Mouse (Mus musculus): ENCODE data around the gene Gm11232. TPM values are rescaled to one million over a fixed set of nuclear protein-coding genes. Genes with fewer than 3 reads are reported as not detected.

Gm11232 gene
- polyA plus RNA-seq (2017; shearing (Covaris generic)): not detected

GRCm38 (mm10) chr4:71757865-71758264 lies at the start of gene Gm11232:
Gene Gm11232 (minus strand): TSS chr4:71757965.

